Mouse (Mus musculus) embryonic fibroblast, embryonic 13.5 days (primary cell): ENCODE results near the gene Pla1a. TPM values are rescaled to one million over a fixed set of nuclear protein-coding genes. Genes with fewer than 3 reads are reported as not detected.

ENCODE experiments used
- H3K27ac ChIP-seq: 2 replicates; pipeline ENCODE4 v1.5.1; 2012; ENCODE audit warnings: low read length, control low read depth, inconsistent platforms; ENCODE audit not compliant: insufficient read depth
- H3K4me1 ChIP-seq: 2 replicates; pipeline ENCODE4 v1.6.1; 2011; ENCODE audit warnings: low read length; ENCODE audit not compliant: control insufficient read depth, insufficient read depth
- H3K4me3 ChIP-seq: 2 replicates; pipeline ENCODE4 v1.5.1; 2011; ENCODE audit warnings: mild to moderate bottlenecking, control low read depth, low read length; ENCODE audit not compliant: insufficient read depth
- CTCF ChIP-seq: IDR thresholded peaks from 2 replicates; pipeline ENCODE4 v1.5.1; 2011; ENCODE audit warnings: mild to moderate bottlenecking, control low read depth, low read length, moderate library complexity, borderline replicate concordance; ENCODE audit not compliant: insufficient read depth
- POLR2A ChIP-seq: IDR thresholded peaks from 2 replicates; pipeline ENCODE4 v1.6.1; 2011; ENCODE audit warnings: low read depth, mild to moderate bottlenecking, control low read depth, low read length, moderate library complexity
- polyA plus RNA-seq: library from polyadenylated mRNA; stranded (reverse); fragments of >200 nt; gene quantifications from 2 replicates; pipeline ENCODE4 v1.2.4, GENCODE M21; 2011; ENCODE audit warnings: low read depth; ENCODE audit not compliant: missing spikeins, insufficient read length

The Pla1a gene
- polyA plus RNA-seq, 1 experiment, result 1.2 TPM

DNA sequence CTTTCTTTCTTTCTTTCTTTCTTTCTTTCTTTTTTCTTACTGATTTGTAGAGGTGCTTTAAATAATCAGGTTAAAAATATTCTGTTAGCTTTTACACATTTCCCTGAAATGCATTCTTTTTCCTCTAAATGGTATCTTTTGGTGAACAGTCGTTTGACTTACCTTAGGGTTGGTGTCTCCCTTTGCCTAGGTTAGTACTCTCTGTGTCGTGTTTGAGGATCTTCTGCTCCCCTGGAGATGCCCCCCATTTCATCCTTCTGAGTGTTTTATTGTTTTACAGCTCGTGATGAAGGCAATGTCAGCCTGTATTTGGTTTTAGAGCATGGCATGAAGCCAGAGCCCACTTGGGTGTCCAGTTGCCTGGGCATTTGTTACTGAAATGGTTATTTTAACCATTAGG lies 53.5 kb downstream of the Pla1a start:
- TF ChIP-seq POLR2A (no peak), CTCF (no peak)
- no peaks in the 10 kb centered on the region for H3K4me1 ChIP-seq
- no peak overlapping the region for H3K27ac ChIP-seq
- no peak overlapping the region for H3K4me3 ChIP-seq

DNA sequence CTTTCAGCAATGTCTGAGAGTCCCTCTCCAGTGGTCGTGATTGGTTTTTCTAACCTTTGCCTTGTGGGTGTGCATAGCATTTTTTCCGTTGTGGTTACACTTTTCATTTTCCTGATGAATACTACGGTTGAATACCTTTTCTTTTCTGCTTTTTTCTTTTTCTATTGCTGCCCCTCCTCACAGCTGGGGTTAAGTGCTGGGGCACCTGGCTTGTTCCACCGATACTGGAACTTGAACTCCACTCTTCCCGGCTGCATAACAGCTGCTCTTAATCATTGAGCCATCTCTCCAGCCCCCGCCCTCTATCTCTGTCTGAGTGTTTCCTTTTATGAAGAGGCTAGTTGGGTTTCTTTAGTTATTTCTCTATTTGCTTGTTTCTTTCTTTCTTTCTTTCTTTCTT lies 53.9 kb downstream of the Pla1a start:
- H3K4me3 ChIP-seq, result no peak overlapping the region
- H3K27ac ChIP-seq, result no peak overlapping the region
- no peaks in the 10 kb centered on the region for H3K4me1 ChIP-seq
- no peak for TF ChIP-seq CTCF
- TF ChIP-seq POLR2A, result no peak

DNA sequence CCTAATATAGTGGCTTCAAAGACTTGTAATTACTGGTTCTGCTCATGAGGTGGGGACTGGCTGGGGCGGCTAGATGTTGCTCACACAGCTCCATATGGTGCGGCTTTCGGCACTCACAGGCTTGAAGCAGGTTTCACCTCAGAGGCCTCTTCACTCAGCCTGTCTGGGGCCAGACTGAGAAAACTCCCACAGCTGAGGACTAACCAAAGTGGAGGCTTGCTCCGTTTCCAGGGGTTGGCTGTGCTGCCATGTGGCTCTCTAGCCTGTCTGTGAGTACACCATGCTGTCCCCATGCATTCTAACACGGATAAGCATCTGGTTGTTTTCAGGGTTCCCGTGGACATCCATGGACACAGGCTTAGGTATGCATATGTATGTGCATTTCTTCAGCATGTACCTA lies 54.4 kb downstream of the Pla1a start:
- Histone ChIP-seq H3K4me3 (no peak overlapping the region), H3K27ac (no peak overlapping the region), H3K4me1 (no peaks in the 10 kb centered on the region)
- TF ChIP-seq POLR2A, result no peak
- TF ChIP-seq CTCF, result no peak

DNA sequence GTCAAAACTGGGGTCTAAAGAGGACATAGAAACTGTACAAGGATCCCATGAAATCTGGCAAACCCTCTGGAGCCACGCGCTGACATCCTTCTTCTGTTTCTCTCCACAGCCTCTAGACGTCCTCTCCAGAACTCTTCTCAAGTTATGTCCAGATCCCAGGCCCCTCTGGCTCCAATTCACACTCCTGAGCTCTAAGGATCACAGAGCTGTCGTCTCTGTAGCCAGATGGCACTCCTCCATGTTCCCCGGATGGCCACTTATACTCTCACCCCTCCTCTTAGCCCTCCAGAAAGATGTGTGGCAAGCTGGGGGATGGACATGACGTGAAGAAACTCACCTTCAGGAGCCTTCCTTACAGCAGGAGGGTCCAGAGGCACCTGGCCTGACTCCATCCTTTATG lies 55.4 kb downstream of the Pla1a start:
- TF ChIP-seq CTCF (no peak), POLR2A (no peak)
- Histone ChIP-seq H3K4me1 (no peaks in the 10 kb centered on the region), H3K27ac (no peak overlapping the region), H3K4me3 (no peak overlapping the region)

DNA sequence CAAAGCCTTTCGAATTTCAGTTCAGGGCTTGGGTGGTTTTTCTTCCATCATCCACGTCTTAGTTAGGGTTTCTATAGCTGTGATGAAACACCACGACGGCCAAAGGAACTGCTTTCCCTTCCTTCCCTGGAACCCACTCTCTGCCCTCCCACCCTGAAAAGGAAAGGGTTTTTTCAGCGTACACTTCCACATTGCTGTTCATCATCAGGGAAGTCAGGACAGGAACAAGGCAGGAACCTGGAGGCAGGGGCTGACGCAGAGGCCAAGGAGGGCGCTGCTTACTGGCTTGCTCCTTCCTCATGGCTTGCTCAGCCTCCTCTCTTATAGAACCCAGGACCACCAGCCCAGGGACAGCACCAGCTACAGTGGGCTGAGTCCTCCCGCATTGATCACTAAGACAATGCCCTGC lies 56.1 kb downstream of the Pla1a start:
- Histone ChIP-seq H3K27ac (no peak overlapping the region), H3K4me1 (no peaks in the 10 kb centered on the region), H3K4me3 (no peak overlapping the region)
- TF ChIP-seq POLR2A (no peak), CTCF (no peak)

DNA sequence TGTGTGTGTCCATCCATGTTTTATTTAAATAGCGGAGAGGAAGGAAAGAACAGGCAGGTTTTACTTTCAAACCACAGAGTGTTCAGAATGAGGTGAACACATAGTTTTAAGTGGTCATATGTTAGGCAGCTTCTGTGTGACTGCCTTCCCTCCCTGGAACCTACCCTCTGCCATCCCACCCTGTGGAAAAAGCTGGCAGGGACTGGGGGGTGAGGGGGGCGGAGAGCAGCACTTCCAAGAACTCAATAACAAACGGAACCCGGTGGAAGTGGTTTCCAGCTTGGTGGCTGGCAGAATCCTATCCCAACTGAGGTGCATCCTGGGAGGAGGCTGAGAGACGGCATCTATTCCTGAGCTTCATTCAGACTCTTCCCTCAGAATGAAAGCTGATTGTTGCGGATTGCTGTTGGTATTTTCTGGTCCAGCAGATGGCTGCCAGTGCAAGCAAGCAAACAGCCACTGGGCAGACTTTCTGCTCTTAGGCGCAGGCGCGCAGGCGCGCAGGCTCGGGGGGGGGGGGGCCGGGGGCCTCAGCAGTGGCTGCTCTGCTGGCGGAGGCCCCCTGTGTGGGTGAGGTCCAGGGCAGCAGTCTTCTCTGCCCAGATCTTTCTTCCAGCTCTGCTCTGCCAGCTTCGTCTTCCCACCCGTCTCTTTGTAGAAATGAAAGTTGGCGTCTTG lies 56.6 kb downstream of the Pla1a start:
- H3K4me1 ChIP-seq, result no peaks in the 10 kb centered on the region
- TF ChIP-seq POLR2A (peak; percentile 37), CTCF (no peak)
- H3K4me3 ChIP-seq, result no peak overlapping the region
- no peak overlapping the region for H3K27ac ChIP-seq

DNA sequence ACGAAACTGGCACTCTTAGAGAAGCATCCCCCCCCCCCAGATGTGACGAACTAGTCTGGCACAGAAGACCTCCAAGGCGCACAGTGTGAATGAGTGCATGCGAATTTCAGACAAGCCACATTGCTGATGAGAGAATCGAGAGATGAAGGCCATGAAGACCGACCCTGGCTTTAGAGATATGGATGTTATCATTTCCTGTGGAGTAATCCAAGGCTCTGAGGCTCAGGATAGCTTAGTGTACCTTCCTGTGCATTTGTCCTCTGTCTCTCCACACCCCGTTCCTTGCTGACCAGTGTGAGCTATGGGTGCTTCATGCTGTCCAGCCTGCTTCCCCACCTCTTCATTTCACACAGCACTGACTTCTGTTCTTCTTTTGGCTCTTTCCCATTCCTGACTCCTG lies 57.8 kb downstream of the Pla1a start:
- Histone ChIP-seq H3K4me1 (no peaks in the 10 kb centered on the region), H3K4me3 (no peak overlapping the region), H3K27ac (no peak overlapping the region)
- TF ChIP-seq CTCF (no peak), POLR2A (no peak)

DNA sequence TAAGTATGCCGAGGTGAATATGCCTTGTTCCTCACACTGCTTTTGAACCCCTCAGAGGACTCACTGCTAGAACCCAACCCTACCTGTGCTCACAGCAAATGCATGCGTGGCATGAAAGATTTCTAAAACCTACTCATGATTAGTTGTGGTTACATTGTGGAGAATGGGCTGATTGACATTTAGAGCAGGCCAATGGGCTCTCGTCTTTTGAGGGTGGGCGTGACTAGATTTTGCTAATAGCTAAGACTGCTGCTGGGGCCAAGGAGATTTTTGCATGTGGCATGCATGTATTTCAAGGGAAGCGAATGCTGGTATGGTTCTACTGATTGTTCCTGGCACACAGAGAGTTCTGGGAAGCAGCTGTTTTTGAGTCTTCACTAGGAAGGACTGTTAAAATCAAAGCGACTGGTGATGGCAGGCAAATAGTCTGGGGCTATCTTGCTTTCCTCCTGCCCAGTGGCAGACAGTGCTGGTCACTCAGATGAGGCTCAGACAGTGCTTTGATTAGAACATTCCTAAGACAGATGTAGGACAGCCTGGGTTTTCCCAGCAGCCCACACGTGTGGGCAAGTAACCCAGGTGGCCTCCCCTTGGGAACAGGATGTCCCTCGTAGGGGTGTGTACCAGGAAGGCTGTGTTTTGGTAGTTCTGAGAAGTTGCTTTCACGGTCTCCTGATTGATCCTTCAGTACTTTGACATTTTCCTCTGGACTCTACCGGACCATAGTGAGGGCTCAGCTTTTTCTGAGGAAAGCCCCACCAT lies 58.4 kb downstream of the Pla1a start:
- Histone ChIP-seq H3K27ac (no peak overlapping the region), H3K4me3 (no peak overlapping the region), H3K4me1 (no peaks in the 10 kb centered on the region)
- TF ChIP-seq CTCF (no peak), POLR2A (no peak)

DNA sequence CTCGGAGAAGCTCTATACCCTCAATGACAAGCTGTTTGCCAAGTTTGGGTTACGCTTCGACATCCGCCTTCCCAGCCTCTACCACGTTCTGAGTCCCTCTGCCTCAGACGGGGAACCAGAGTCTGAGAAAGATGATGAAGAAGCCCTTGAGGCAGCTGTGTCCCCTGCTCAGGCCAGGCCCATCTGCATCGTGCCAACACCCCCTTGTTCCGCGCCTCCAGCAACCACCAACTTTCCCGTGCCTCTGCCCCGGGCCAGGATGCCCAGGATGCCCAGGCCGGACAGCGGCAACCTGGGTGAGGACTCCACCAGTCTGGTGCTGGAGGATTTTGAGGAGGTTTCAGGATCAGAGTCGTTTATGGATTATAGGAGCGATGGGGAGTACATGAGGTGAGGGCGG lies 59.0 kb downstream of the Pla1a start:
- Histone ChIP-seq H3K27ac (no peak overlapping the region), H3K4me1 (no peaks in the 10 kb centered on the region), H3K4me3 (no peak overlapping the region)
- TF ChIP-seq POLR2A (no peak), CTCF (no peak)

DNA sequence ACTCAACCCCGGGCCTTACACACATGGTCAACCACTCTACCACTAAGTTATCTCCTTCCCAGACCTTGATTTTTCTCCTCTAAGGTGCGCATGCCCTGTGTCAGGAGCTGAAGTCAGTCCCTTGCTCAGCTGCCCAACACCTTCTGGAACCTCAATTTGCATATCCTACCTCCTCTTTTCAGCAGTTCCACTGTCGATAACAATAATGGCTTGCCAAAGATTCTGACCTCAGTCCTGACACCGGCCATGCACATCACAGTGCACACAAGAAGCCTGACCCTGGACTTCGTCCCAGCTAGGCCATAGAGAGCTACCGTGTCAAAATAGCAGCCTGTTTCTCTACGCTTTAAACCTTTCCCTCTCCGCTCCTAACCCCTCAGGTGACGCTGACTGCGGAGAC lies 59.5 kb downstream of the Pla1a start:
- H3K27ac ChIP-seq, result no peak overlapping the region
- H3K4me3 ChIP-seq, result no peak overlapping the region
- TF ChIP-seq CTCF (no peak), POLR2A (no peak)

DNA sequence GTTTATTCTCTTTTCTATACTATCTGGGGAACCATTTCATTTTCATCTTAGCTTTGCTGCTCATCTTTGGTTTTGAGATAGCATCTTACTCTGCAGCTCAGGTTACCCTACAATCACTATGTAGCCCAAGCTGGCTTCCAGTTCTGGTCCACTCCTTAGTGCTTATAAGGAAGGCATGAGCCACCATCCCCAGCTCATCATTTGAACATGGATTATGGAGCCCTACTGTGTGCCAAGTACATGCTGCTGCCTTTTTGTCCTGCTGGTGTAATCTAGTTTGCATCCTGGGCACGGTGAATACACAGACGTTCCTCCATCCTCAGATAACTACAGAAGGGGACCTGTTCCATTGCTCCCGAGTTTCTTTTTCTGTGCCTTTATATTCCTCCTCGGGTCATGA lies 60.1 kb downstream of the Pla1a start:
- no peak for TF ChIP-seq POLR2A
- no peak for TF ChIP-seq CTCF
- no peak overlapping the region for H3K27ac ChIP-seq

More for the DNA sequence above, 59.5 kb downstream of the Pla1a start:
- no peaks in the 10 kb centered on the region for H3K4me1 ChIP-seq

More for the DNA sequence above, 60.1 kb downstream of the Pla1a start:
- Histone ChIP-seq H3K4me3 (no peak overlapping the region), H3K4me1 (no peaks in the 10 kb centered on the region)
